Mouse (Mus musculus) small intestine, adult 2 months (tissue): ENCODE results near the gene Zfp114.

ENCODE experiments used
- CTCF ChIP-seq: fragments of 200-500 bp; IDR thresholded peaks from 2 replicates; pipeline ENCODE4 v1.5.1; 2012; ENCODE audit warnings: low read depth, mild to moderate bottlenecking, control low read depth, inconsistent platforms, low read length, moderate library complexity, mixed read lengths; ENCODE audit not compliant: insufficient replicate concordance, insufficient read length; ENCODE audit errors: extremely low read depth
- POLR2A ChIP-seq: fragments of 200-500 bp; IDR thresholded peaks from 2 replicates; pipeline ENCODE4 v1.6.1; 2012; ENCODE audit warnings: low read depth, mild to moderate bottlenecking, control low read depth, inconsistent platforms, low read length, moderate library complexity

DNA sequence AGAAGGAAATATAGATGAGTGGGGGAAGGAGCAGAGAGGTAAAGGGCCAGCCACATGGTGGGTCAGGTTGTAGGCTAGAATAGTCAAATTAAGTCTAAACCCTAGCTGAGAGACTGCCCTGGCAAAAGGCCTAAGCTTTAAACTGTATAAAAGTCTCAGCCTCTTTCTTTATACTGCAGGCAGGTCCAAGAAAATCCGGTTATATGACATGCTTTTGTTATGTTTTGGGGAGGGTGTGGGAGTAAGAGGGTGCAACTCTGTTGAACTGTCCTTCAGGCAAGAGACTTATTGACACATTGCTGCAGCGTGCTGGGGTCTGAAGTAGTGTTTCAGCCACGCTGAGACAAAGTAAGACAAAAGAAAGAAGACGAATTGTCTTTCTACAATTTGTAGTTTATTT, 2.7 kb upstream of the Zfp114 start:
- no peak for TF ChIP-seq CTCF
- TF ChIP-seq POLR2A, result no peak
